Mouse (Mus musculus): ENCODE data around the gene Nsrp1. TPM values are rescaled to one million over a fixed set of nuclear protein-coding genes. Genes with fewer than 3 reads are reported as not detected.

Nsrp1 gene
- total and polyA plus RNA-seq, 3 experiments: 8.8 to 45.7 (median 17.6) TPM

GRCm38 (mm10) chr11:77009069-77010025 lies 68.9 kb downstream of the Nsrp1 start:
- Histone ChIP-seq H3K4me2 (ENCODE audit: insufficient read depth, low read depth, poor library complexity, severe bottlenecking) (no peak overlapping the region), H3K9ac (ENCODE audit: insufficient read depth, low read depth) (no peak overlapping the region), H3K4me3 (replicated peaks in 1 of 3; ENCODE audit: low read depth in 2 of 3, low read length in 2 of 3, poor library complexity in 1 of 3) (no peak overlapping the region), H3K27ac (ENCODE audit: insufficient read depth, low read depth) (no peak overlapping the region), H3K9me3 (replicated peaks; ENCODE audit: low read length) (no peaks in the 10 kb centered on the region), H3K27me3 (replicated peaks) (peaks cover 30% of the 10 kb centered on the region), H3K4me1 (ENCODE audit: control insufficient read depth in 1 of 2, insufficient read depth in 2 of 2) (peaks cover 0 to 2% of the 10 kb centered on the region in 2 experiments; a peak in 1 of 4 replicates), H3K79me2 (replicated peaks; ENCODE audit: control insufficient read depth, extremely low read depth, insufficient read depth, poor library complexity, severe bottlenecking) (no peaks in the 10 kb centered on the region), H3K36me3 (replicated peaks in 1 of 2; ENCODE audit: control insufficient read depth in 1 of 2, insufficient read depth in 1 of 2, low read length in 1 of 2) (no peaks in the 10 kb centered on the region)
- in situ Hi-C loops (cut with MboI; ENCODE audit: low pct_ligation_motif_present, low pct_unique_long_range_greater_than_20kb, low sequenced_read_pairs): no loop called here
- dilution Hi-C loops (cut with MboI; ENCODE audit: extremely low pct_ligation_motif_present, extremely low pct_unique_long_range_greater_than_20kb, low sequenced_read_pairs): no loop called here
- DNase-seq (ENCODE audit: extremely low read depth): no peak
- TF ChIP-seq NELFE (IDR thresholded peaks at IDR 0.05; ENCODE audit: low read depth, low read length): no peak
- no peak for TF ChIP-seq KAT2A (IDR thresholded peaks at IDR 0.05; ENCODE audit: insufficient replicate concordance, low read length)
- no peak for TF ChIP-seq RAD21 (IDR thresholded peaks at IDR 0.05; ENCODE audit: low read depth, low read length)
- TF ChIP-seq RCOR1 (conservative IDR thresholded peaks at IDR 0.05; ENCODE audit: low read depth, low read length): no peak
- no peak for TF ChIP-seq JUN (IDR thresholded peaks at IDR 0.05; ENCODE audit: insufficient read depth, low read depth, low read length)
- TF ChIP-seq USF1 (IDR thresholded peaks at IDR 0.05; ENCODE audit: low read depth, low read length): no peak
- no peak for TF ChIP-seq MAX (IDR thresholded peaks at IDR 0.05; ENCODE audit: low read length)
- no peak for TF ChIP-seq CTCF (conservative IDR thresholded peaks at IDR 0.05 in 1 of 2, IDR thresholded peaks at IDR 0.05 in 1 of 2; ENCODE audit: low read depth in 2 of 2, low read length in 2 of 2)
- no peak for TF ChIP-seq IRF4 (IDR thresholded peaks at IDR 0.05; ENCODE audit: low read depth, low read length)
- no peak for TF ChIP-seq EP300 (IDR thresholded peaks at IDR 0.05; ENCODE audit: low read length)
- no peak for TF ChIP-seq ZMIZ1 (IDR thresholded peaks at IDR 0.05; ENCODE audit: low read depth, low read length)
- TF ChIP-seq MXI1 (IDR thresholded peaks at IDR 0.05; ENCODE audit: low read depth, low read length): no peak

- dilution Hi-C loops (cut with MboI; ENCODE audit: extremely low pct_ligation_motif_present, extremely low pct_unique_long_range_greater_than_20kb, low sequenced_read_pairs) (no loop called here), in situ Hi-C loops (cut with MboI; ENCODE audit: low pct_ligation_motif_present, low pct_unique_long_range_greater_than_20kb, low sequenced_read_pairs) (no loop called here)
- DNase-seq (ENCODE audit: extremely low read depth): no peak
- Histone ChIP-seq H3K4me3 (replicated peaks in 1 of 3; ENCODE audit: low read depth in 2 of 3, low read length in 2 of 3, poor library complexity in 1 of 3) (no peak overlapping the region), H3K4me2 (ENCODE audit: insufficient read depth, low read depth, poor library complexity, severe bottlenecking) (no peak overlapping the region), H3K4me1 (ENCODE audit: control insufficient read depth in 1 of 2, insufficient read depth in 2 of 2) (peaks cover 0 to 2% of the 10 kb centered on the region in 2 experiments; a peak in 1 of 4 replicates), H3K27ac (ENCODE audit: insufficient read depth, low read depth) (no peak overlapping the region), H3K79me2 (replicated peaks; ENCODE audit: control insufficient read depth, extremely low read depth, insufficient read depth, poor library complexity, severe bottlenecking) (no peaks in the 10 kb centered on the region), H3K9me3 (replicated peaks; ENCODE audit: low read length) (no peaks in the 10 kb centered on the region), H3K27me3 (replicated peaks) (peaks cover 38% of the 10 kb centered on the region), H3K36me3 (replicated peaks in 1 of 2; ENCODE audit: control insufficient read depth in 1 of 2, insufficient read depth in 1 of 2, low read length in 1 of 2) (no peaks in the 10 kb centered on the region), H3K9ac (ENCODE audit: insufficient read depth, low read depth) (no peak overlapping the region)
- TF ChIP-seq USF2 (conservative IDR thresholded peaks at IDR 0.05; ENCODE audit: low read depth, low read length): no peak
- no peak for TF ChIP-seq MAZ (IDR thresholded peaks at IDR 0.05; ENCODE audit: low read depth, low read length)
- no peak for TF ChIP-seq MEF2A (IDR thresholded peaks at IDR 0.05; ENCODE audit: borderline replicate concordance, low read depth, low read length)
- TF ChIP-seq UBTF (IDR thresholded peaks at IDR 0.05; ENCODE audit: low read depth, low read length): no peak
- TF ChIP-seq ZNF384 (IDR thresholded peaks at IDR 0.05; ENCODE audit: low read depth, low read length): no peak
- no peak for TF ChIP-seq NELFE (IDR thresholded peaks at IDR 0.05; ENCODE audit: low read depth, low read length)
Measured at GRCm38 (mm10) chr11:77006616-77007015, 71.6 kb downstream of the Nsrp1 start.

Data from CH12.LX (cell line).